Mouse (Mus musculus): ENCODE data around the gene Gm5751. TPM values are rescaled to one million over a fixed set of nuclear protein-coding genes. Genes with fewer than 3 reads are reported as not detected.
A peak's percentile ranks its signal among the peaks of the same experiment; 100 is the strongest.
"Not testable (repeated sequence)": the region's sequence is repeated elsewhere in the genome, so short reads cannot be mapped to it uniquely, and the experiment has no call there.

Gene Gm5751
- not detected in 2 replicates for polyA plus RNA-seq (2015; fragmentation: Nextera tagmentation; extraction: Ambion mirVana)

DNA sequence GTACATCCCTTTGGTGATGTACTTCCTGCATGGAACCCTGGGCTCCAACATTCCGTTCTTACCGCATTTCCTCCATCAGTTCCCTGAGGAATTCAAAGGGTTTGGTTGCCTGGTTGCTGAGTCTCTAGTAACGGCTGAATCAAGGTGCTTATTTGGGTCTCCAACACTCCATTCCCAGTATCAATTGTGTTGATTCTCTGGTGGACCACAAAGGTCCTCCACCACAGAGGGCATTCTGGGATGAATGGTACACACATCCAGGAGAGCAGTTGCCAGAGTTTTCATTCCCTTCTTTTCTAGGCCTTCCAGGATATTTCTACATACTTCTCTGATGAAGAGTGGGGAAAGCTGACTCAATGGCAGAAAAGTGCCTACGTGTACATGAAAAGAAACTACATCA, at the start of gene Gm5751:
TSS of gene Gm5751 (plus strand) at position 301 of the 400 bp plus-strand sequence.
- DNase-seq; H3K4me1 ChIP-seq (replicated peaks); ATAC-seq (ENCODE audit: low read depth); H3K27me3 ChIP-seq; H3K9ac ChIP-seq; H3K4me2 ChIP-seq; H3K36me3 ChIP-seq; H3K4me3 ChIP-seq (replicated peaks); H3K27ac ChIP-seq; H3K9me3 ChIP-seq (replicated peaks): not testable (repeated sequence)
- 73% methylated on average over 3 of the region's 4 CpGs for WGBS (ENCODE audit: insufficient replicate concordance)

DNA sequence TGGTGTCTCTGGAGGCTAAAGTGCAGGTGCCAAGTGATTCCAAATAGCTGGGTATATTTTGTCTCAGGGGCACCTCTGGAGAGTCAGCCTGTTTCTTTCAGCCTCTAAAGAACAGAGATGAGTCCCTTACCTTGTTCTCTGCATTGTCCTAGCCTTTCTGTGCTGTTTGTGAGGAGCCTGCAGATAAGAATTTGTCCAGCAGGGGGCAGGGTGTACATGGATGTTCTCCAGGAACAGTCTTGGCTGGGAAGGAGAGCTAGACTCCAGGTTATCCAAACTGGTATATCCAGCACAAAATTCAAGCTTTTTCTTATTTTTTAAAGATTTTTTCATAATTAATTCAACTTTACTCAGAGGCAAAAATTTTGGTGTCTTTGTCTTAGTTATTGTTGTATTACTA, 42.0 kb upstream of the Gm5751 start:
- no peak overlapping the region for H3K9ac ChIP-seq
- no peak overlapping the region for H3K27ac ChIP-seq
- no peak overlapping the region for H3K4me3 ChIP-seq (replicated peaks)
- H3K9me3 ChIP-seq (replicated peaks): no peaks in the 10 kb centered on the region
- DNase-seq: no peak
- no peak for ATAC-seq (ENCODE audit: low read depth)
- no peak overlapping the region for H3K4me2 ChIP-seq
- no peaks in the 10 kb centered on the region for H3K27me3 ChIP-seq
- H3K36me3 ChIP-seq: no peaks in the 10 kb centered on the region
- H3K4me1 ChIP-seq (replicated peaks): no peaks in the 10 kb centered on the region

DNA sequence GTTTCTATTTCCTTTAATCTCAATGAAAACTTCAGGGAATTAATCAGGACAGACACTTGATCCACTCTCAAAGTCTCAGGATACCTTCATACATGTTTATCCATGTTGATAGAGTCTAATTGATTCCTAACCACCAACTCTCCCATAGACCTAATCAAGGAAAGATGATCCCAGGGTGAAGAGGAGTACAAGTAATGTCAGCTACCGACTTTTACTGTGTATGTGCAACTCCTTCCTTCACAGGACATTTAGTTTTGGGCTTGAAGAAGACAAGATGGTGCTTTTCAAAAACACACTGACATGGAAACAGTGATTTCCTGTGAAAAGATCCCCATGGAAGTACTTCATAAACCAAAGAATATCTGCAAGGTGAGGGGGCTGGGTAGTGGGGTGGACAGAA, 30.4 kb upstream of the Gm5751 start, which contains the start of gene Gm6592:
TSS of gene Gm6592 (plus strand) at position 301 of the 400 bp plus-strand sequence.
- Histone ChIP-seq H3K9ac (no peak within 1 kb of the TSS), H3K4me1 (replicated peaks) (no peaks in the 10 kb centered on the region), H3K36me3 (no peaks in the 10 kb centered on the region), H3K27me3 (no peaks in the 10 kb centered on the region), H3K27ac (no peak within 1 kb of the TSS), H3K4me2 (no peak within 1 kb of the TSS), H3K9me3 (replicated peaks) (no peaks in the 10 kb centered on the region), H3K4me3 (replicated peaks) (no peak within 1 kb of the TSS)
- DNase-seq (no peak), ATAC-seq (ENCODE audit: low read depth) (no peak)
- 50% methylated on average over 1 of the region's 1 CpGs for WGBS (ENCODE audit: insufficient replicate concordance)

DNA sequence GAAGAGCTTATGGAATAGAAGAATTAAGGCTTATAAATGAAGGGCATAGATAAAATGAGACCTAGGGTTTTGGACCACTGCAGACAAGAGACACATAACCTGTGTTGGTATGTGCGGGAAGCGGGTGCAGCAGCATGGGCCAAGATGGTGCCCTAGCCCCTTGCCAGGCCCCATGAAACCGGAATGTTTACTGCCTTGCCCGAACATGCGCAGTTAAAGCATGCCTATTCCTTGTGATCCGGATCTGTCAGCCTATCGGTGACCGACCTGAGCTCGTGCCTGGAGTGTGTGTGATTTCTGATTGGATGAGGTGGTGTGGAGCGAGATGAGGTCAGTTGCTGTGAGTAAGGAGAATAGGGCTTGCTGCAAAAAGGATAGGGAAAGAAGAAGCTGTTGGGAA, 21.6 kb upstream of the Gm5751 start:
- Histone ChIP-seq H3K27ac (no peak overlapping the region), H3K9ac (no peak overlapping the region)

DNA sequence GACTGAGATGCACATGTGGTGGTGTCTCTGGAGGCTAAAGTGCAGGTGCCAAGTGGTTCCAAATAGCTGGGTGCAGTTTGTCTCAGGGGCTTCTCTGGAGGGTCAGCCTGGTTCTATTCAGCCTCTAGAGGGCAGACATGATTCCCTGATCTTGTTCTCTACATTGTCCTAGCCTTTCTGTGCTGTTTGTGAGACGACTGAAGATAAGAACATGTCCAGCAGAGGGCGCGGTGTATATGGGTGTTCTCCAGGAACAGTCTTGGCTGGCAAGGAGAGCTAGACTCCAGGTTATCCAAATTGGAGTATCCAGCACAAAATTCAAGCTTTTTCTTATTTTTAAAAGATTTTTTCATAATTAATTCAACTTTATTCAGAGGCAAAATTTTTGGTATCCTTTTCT, 9.7 kb upstream of the Gm5751 start:
- not testable (repeated sequence) for H3K9me3 ChIP-seq (replicated peaks); H3K27me3 ChIP-seq; H3K9ac ChIP-seq; H3K36me3 ChIP-seq; H3K4me2 ChIP-seq; H3K4me1 ChIP-seq (replicated peaks); H3K27ac ChIP-seq; ATAC-seq (ENCODE audit: low read depth); H3K4me3 ChIP-seq (replicated peaks)
- DNase-seq: peak; percentile 0
- WGBS (ENCODE audit: insufficient replicate concordance): 4% methylated on average over 3 of the region's 3 CpGs

More for the DNA sequence above, 21.6 kb upstream of the Gm5751 start:
- H3K36me3 ChIP-seq: no peaks in the 10 kb centered on the region
- no peaks in the 10 kb centered on the region for H3K27me3 ChIP-seq
- H3K4me2 ChIP-seq: no peak overlapping the region
- 63% methylated on average over 10 of the region's 10 CpGs for WGBS (ENCODE audit: insufficient replicate concordance)
- no peak overlapping the region for H3K4me3 ChIP-seq (replicated peaks)
- H3K9me3 ChIP-seq (replicated peaks): no peaks in the 10 kb centered on the region
- ATAC-seq (ENCODE audit: low read depth) (no peak), DNase-seq (no peak)
- H3K4me1 ChIP-seq (replicated peaks): no peaks in the 10 kb centered on the region

DNA sequence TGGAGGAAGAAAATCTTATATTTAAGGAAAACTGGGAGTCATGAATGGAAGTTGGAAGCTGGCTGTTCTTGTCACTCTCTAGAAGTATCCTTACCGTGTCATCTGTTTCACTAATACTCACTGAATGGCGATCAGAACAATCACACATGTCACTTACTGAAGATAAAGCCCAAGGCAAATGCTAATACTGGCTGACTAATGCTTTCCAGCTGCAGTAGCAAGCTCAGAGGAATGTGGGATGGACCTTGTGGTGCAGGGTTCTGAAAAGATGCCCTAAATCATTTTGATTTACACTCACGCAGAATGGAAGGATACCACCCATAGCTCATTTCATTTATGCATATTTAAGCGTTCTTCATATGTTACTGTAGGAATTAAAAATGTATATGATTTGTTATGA, 10.3 kb downstream of the Gm5751 start:
- Histone ChIP-seq H3K4me3 (replicated peaks) (no peak overlapping the region), H3K27ac (no peak overlapping the region), H3K36me3 (no peaks in the 10 kb centered on the region), H3K9me3 (replicated peaks) (no peaks in the 10 kb centered on the region), H3K27me3 (no peaks in the 10 kb centered on the region), H3K4me1 (replicated peaks) (no peaks in the 10 kb centered on the region), H3K4me2 (no peak overlapping the region), H3K9ac (no peak overlapping the region)
- DNase-seq (no peak), ATAC-seq (ENCODE audit: low read depth) (no peak)
- WGBS (ENCODE audit: insufficient replicate concordance): 47% methylated on average over 4 of the region's 4 CpGs

DNA sequence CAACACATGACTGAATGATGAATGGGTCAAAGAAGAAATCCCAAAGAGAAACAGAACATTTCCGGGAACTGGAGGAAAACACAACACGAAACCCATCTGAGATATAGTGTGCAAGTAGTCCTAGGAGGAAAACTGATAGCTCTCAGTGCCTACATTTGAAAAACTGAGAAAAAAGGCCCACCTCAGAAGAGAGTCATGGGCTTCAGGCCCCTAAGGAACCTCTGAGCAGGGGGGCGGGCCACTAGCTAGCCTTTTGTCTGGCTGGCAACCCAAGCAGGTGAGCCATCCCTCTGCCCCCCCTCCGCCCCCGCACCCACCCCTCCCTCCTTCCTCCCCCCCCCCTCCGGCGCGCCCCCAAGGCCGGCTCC, 17.9 kb downstream of the Gm5751 start:
- Histone ChIP-seq H3K27me3 (peaks cover 35% of the 10 kb centered on the region), H3K9ac (no peak overlapping the region), H3K36me3 (no peaks in the 10 kb centered on the region), H3K9me3 (replicated peaks) (no peaks in the 10 kb centered on the region), H3K4me1 (replicated peaks) (no peaks in the 10 kb centered on the region), H3K27ac (no peak overlapping the region), H3K4me2 (peak overlapping the region; percentile 54; the same call in 1 of the 2 replicates), H3K4me3 (replicated peaks) (peak overlapping the region; percentile 47; the same call in 1 of the 2 replicates)
- 36% methylated on average over 7 of the region's 9 CpGs for WGBS (ENCODE audit: insufficient replicate concordance)
- no peak for ATAC-seq (ENCODE audit: low read depth)
- no peak for DNase-seq

DNA sequence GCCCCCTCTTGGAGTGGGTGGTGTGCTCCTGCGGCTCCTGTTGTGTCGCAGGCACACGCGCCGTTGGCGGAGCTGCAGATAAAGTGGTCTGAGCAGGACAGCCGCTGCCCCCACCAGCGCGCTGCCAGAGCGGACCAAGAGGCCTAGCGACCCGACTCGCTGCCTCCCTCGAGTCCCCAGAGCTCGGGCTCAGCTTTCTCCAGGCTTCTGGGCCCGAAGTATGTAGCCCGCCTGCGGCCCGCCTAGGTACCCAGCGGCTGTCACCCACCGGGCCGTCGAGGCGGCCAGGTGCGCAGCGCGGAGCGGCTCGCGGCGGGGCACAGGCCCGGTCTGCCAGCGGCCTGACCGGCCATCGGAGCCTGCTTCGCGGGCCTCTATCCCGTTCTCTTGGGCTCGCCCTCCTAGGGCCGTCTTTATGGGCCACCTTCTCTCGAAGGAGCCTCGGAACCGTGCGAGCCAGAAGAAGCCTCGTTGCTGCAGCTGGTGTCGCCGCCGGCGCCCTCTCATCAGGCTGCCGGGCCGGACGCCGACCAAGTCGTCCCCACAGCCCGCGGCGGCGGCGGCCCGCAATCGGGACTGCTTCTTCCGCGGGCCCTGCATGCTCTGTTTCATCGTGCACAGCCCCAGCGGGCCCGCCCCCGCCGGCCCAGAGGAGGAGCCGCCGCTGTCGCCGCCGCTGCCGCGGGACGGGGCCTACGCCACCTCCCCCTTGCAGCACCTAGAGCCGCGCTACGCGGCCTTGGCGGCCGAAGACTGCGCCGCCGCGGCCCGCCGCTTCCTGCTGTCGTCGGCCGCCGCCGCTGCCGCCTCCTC, 18.5 kb downstream of the Gm5751 start, which contains the start of gene B630019K06Rik:
TSS of gene B630019K06Rik (plus strand) at position 40 of the 813 bp plus-strand sequence.
- Histone ChIP-seq H3K4me3 (replicated peaks) (peak within 1 kb of the TSS; percentile 47), H3K4me2 (peak within 1 kb of the TSS; percentile 54), H3K27ac (no peak within 1 kb of the TSS), H3K9me3 (replicated peaks) (no peaks in the 10 kb centered on the region), H3K27me3 (peaks cover 35% of the 10 kb centered on the region), H3K4me1 (replicated peaks) (no peaks in the 10 kb centered on the region), H3K9ac (peak within 1 kb of the TSS; percentile 6; the same call in 1 of the 2 replicates), H3K36me3 (no peaks in the 10 kb centered on the region)
- 11% methylated on average over 72 of the region's 95 CpGs for WGBS (ENCODE audit: insufficient replicate concordance)
- ATAC-seq (ENCODE audit: low read depth): peak; percentile 71
- DNase-seq: no peak

DNA sequence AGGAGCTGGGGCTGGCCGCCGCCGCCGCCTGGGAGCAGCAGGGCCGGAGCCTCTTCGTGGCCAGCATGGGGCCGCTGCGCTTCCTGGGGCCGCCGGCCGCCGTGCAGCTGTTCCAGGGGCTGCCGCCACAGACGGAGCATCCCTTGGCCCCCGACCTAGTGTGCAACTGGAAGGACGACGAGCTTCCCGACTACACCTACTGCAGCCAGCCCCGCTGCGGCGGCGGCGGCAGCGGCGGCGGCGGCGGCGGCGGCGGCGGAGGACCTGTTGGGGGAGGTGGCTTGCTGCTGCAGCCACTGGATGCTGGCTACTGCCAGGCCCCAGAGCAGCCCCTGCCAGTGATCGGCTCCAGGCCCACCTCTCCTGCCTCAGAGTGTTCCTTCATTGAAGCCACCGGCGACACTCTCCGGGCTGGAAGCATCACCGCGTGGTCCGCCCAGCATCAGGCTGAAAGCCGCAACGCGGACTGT, 19.2 kb downstream of the Gm5751 start:
- H3K27ac ChIP-seq: no peak overlapping the region
- 16% methylated on average over 28 of the region's 42 CpGs for WGBS (ENCODE audit: insufficient replicate concordance)
- peak overlapping the region; percentile 47 for H3K4me3 ChIP-seq (replicated peaks)
- H3K4me1 ChIP-seq (replicated peaks): no peaks in the 10 kb centered on the region
- H3K4me2 ChIP-seq: peak overlapping the region; percentile 54
- H3K9me3 ChIP-seq (replicated peaks): no peaks in the 10 kb centered on the region
- no peak for DNase-seq
- no peaks in the 10 kb centered on the region for H3K36me3 ChIP-seq
- H3K9ac ChIP-seq: peak overlapping the region; percentile 6; the same call in 1 of the 2 replicates
- peaks cover 35% of the 10 kb centered on the region for H3K27me3 ChIP-seq
- ATAC-seq (ENCODE audit: low read depth): no peak

DNA sequence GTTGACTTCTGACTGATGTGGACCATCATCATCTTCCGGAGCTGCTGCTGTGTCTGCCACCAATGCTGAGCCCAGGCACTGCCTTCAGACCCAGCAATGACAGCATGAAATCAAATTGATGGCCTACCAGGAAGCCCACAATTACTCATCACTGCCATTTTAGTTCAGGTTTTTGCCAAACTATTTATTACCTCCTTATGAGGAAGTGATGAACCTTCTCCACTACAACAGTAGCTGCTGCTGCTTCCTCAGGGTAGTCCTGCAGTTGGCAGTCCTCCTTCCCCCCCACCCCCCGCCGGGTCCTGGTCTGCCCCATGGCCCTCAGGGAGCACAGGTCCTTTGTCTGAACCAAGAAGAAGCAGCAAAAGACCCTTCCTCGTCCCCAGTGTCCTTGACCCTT, 26.8 kb downstream of the Gm5751 start:
- Histone ChIP-seq H3K27ac (no peak overlapping the region), H3K9me3 (replicated peaks) (no peaks in the 10 kb centered on the region), H3K4me2 (no peak overlapping the region), H3K4me3 (replicated peaks) (no peak overlapping the region), H3K4me1 (replicated peaks) (no peaks in the 10 kb centered on the region), H3K36me3 (no peaks in the 10 kb centered on the region), H3K9ac (no peak overlapping the region), H3K27me3 (no peaks in the 10 kb centered on the region)
- no peak for DNase-seq
- 44% methylated on average over 4 of the region's 4 CpGs for WGBS (ENCODE audit: insufficient replicate concordance)
- ATAC-seq (ENCODE audit: low read depth): no peak

DNA sequence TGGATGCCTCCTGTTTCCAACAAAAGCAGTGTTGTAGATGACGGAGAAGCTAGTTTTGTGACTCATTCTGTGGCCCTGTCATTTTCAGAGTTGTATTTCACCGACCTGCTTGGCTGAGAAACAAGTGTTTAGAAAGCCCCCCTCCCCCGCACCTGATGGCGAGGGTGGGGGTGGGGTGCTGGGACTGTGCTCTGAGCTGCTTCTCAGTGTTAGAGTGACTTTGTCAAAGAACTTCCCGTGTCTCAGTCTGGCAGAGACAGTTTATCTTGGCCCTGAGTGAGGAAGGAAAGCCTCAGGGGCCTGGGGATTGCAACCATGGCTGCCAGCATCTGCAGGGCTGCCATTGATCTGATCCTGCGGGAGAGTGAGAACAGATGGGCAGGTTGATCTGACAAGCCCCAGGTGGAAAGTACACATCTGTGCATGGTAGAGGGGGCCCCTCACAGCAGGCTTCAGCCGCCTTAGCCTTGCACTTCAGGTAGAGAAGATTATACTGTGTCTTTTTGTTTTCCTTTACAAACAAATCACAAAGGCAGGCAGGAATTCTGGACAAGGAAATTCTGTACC, 27.9 kb downstream of the Gm5751 start:
- Histone ChIP-seq H3K4me3 (replicated peaks) (no peak overlapping the region), H3K36me3 (no peaks in the 10 kb centered on the region), H3K9me3 (replicated peaks) (no peaks in the 10 kb centered on the region), H3K9ac (no peak overlapping the region), H3K4me1 (replicated peaks) (no peaks in the 10 kb centered on the region), H3K27ac (no peak overlapping the region), H3K27me3 (no peaks in the 10 kb centered on the region), H3K4me2 (no peak overlapping the region)
- ATAC-seq (ENCODE audit: low read depth) (no peak), DNase-seq (no peak)
- WGBS (ENCODE audit: insufficient replicate concordance): 28% methylated on average over 7 of the region's 7 CpGs

All from liver, embryonic 13.5 days (tissue).